Mouse (Mus musculus) neutrophil, adult 65 days (primary cell): ENCODE data around the gene Wdr25. TPM values are rescaled to one million over a fixed set of nuclear protein-coding genes. Genes with fewer than 3 reads are reported as not detected.

Source experiments
- total RNA-seq: library from RNA; stranded (reverse); gene quantifications from 2 replicates; pipeline ENCODE4 v1.2.4, GENCODE M21; 2023

Wdr25 gene
- 4.2 and 4.8 TPM in 2 replicates for total RNA-seq

DNA sequence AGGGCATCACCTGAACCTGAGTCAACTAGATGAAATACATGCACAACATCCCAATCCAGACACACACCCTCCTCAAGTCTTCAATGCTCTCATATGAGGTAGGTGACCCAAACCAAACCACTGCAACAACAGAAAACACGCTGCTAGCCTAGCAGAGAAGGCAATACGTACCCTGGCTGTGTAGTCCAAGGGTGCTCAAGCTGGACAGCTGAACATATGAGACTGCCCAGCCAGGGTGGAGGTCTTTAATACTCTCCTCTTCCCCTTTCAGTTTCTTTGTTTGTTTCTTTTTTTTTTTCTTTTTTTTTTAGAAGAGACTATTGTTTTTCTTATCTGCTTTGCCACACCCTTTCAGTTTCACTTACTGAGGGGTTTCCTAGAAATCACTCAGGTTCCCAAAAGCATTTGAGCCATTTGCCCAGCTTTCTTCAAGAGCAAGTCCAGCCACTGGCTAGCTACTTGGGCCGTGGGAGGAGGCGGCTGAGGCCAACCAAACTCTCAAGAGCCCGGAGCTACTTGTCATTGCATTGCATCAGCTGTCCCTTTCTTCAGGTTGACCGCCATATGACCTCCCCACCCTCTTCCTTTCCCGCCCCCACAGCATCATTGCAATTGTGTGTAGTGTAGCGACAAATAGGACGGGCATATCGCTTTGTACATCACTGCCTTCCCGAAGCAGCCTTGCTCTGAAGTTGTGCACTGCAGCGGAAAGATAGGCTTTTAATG is at the start of gene Wdr25:
TSS of gene Wdr25 (plus strand) at position 643 of the 726 bp plus-strand sequence.

GRCm38 (mm10) chr12:108893715-108894431 is 442 bp downstream of the Wdr25 start, which contains the start of gene Wars:
Gene Wars (minus strand): TSS chr12:108894174.

DNA sequence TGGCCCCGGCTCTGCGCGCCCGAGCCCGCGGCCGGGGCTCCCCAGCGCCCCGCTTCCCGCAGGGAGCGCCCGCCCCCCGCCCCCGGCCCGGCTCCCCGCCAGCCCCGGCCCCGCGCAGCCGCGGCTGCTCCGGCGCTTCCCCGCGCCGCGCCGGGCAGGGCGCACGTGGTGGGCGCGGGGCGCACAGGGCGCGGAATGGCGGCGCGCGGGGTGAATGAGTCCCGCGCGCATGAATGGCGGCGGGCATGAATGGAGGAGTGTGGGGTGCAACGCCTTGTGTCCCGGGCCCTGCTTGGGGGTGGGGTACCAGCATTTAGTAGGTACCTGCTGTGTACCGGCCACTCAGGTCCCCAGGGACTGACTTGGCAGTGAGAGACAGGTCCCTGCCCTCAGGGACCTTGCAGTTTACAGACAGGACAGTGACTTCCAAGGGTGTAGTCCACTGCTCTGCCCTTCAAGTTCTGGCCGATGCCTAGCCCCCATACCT is 174.8 kb downstream of the Wdr25 start, which contains the start of gene Begain:
TSS of gene Begain (minus strand) at position 51 of the 487 bp plus-strand sequence.

Other genes starting within 250 kb of the Wdr25 start
- not detected in 2 replicates for gene Degs2, start 191.3 kb upstream of the Wdr25 start, total RNA-seq
- 58.4 and 60.2 TPM in 2 replicates for gene Yy1, start 100.7 kb upstream of the Wdr25 start, total RNA-seq
- 2.7 and 3.6 TPM in 2 replicates for gene Slc25a29, start 57.7 kb upstream of the Wdr25 start, total RNA-seq
- 0.91 and 2.1 TPM in 2 replicates for gene Slc25a47, start 57.6 kb upstream of the Wdr25 start, total RNA-seq
- gene Wars, start 543 bp downstream of the Wdr25 start, total RNA-seq = 17.0 and 18.7 TPM in 2 replicates
- gene Begain, start 174.6 kb downstream of the Wdr25 start, total RNA-seq = 0.16 TPM in 1 of 2 replicates, not detected in the other